Mouse (Mus musculus): Measurements from ENCODE around the gene Upk3b. TPM values are rescaled to one million over a fixed set of nuclear protein-coding genes. Genes with fewer than 3 reads are reported as not detected.
"Not testable (repeated sequence)": the region's sequence is repeated elsewhere in the genome, so short reads cannot be mapped to it uniquely, and the experiment has no call there.

Gene Upk3b
- total and polyA plus RNA-seq, 2 experiments from 2014 or later: 0.19 TPM; not detected in 1

- peak; percentile 28; the same call in 1 of the 2 replicates for TF ChIP-seq CTCF (IDR thresholded peaks at IDR 0.05; ENCODE audit: low read depth)
- H3K27ac ChIP-seq (ENCODE audit: low read depth, low read length): no peak overlapping the region
- H3K4me3 ChIP-seq (ENCODE audit: low read depth, low read length): no peak overlapping the region
- no peak overlapping the region for H3K4me2 ChIP-seq (ENCODE audit: low read depth)
- 43% methylated on average over 4 of the region's 4 CpGs for WGBS
- H3K36me3 ChIP-seq (ENCODE audit: insufficient read depth): no peaks in the 10 kb centered on the region
- no peaks in the 10 kb centered on the region for H3K9me3 ChIP-seq (ENCODE audit: low read length)
- ATAC-seq: no peak
- H3K4me1 ChIP-seq (ENCODE audit: insufficient read depth): no peaks in the 10 kb centered on the region
- no peaks in the 10 kb centered on the region for H3K27me3 ChIP-seq (ENCODE audit: insufficient read depth, low read length)
- no peak overlapping the region for H3K9ac ChIP-seq
- no peak for DNase-seq
These were observed 17.8 kb downstream of the Upk3b start for GRCm38 (mm10) chr5:136056062-136056461.

GRCm38 (mm10) chr5:136057085-136057484 is 18.8 kb downstream of the Upk3b start:
- no peak for TF ChIP-seq CTCF (IDR thresholded peaks at IDR 0.05; ENCODE audit: low read depth)
- Histone ChIP-seq H3K36me3 (ENCODE audit: insufficient read depth) (no peaks in the 10 kb centered on the region), H3K9me3 (ENCODE audit: low read length) (no peaks in the 10 kb centered on the region), H3K27me3 (ENCODE audit: insufficient read depth, low read length) (no peaks in the 10 kb centered on the region), H3K4me1 (ENCODE audit: insufficient read depth) (no peaks in the 10 kb centered on the region), H3K9ac (no peak overlapping the region), H3K4me3 (ENCODE audit: low read depth, low read length) (no peak overlapping the region), H3K4me2 (ENCODE audit: low read depth) (no peak overlapping the region), H3K27ac (ENCODE audit: low read depth, low read length) (no peak overlapping the region)
- DNase-seq (no peak), ATAC-seq (no peak)
- WGBS: 36% methylated on average over 8 of the region's 8 CpGs

- no peaks in the 10 kb centered on the region for H3K4me1 ChIP-seq (ENCODE audit: insufficient read depth)
- no peak overlapping the region for H3K9ac ChIP-seq
- H3K27me3 ChIP-seq (ENCODE audit: insufficient read depth, low read length): no peaks in the 10 kb centered on the region
- H3K27ac ChIP-seq (ENCODE audit: low read depth, low read length): no peak overlapping the region
- 9% methylated on average over 12 of the region's 12 CpGs for WGBS
- no peak overlapping the region for H3K4me3 ChIP-seq (ENCODE audit: low read depth, low read length)
- H3K4me2 ChIP-seq (ENCODE audit: low read depth): no peak overlapping the region
- DNase-seq: peak; percentile 70
- ATAC-seq: peak; percentile 23; the same call in 1 of the 2 replicates
- no peaks in the 10 kb centered on the region for H3K9me3 ChIP-seq (ENCODE audit: low read length)
- H3K36me3 ChIP-seq (ENCODE audit: insufficient read depth): no peaks in the 10 kb centered on the region
- peak; percentile 96 for TF ChIP-seq CTCF (IDR thresholded peaks at IDR 0.05; ENCODE audit: low read depth)
These were observed 23.3 kb downstream of the Upk3b start for GRCm38 (mm10) chr5:136061567-136061966.

- Histone ChIP-seq H3K9me3 (ENCODE audit: low read length) (no peaks in the 10 kb centered on the region), H3K36me3 (ENCODE audit: insufficient read depth) (no peaks in the 10 kb centered on the region), H3K4me1 (ENCODE audit: insufficient read depth) (no peaks in the 10 kb centered on the region), H3K9ac (no peak overlapping the region), H3K4me2 (ENCODE audit: low read depth) (no peak overlapping the region), H3K4me3 (ENCODE audit: low read depth, low read length) (no peak overlapping the region), H3K27ac (ENCODE audit: low read depth, low read length) (no peak overlapping the region), H3K27me3 (ENCODE audit: insufficient read depth, low read length) (no peaks in the 10 kb centered on the region)
- ATAC-seq: no peak
- 90% methylated on average over 10 of the region's 10 CpGs for WGBS
- DNase-seq: no peak
- TF ChIP-seq CTCF (IDR thresholded peaks at IDR 0.05; ENCODE audit: low read depth): no peak
These were observed 25.6 kb downstream of the Upk3b start for GRCm38 (mm10) chr5:136063920-136064319.

- H3K27me3 ChIP-seq (ENCODE audit: insufficient read depth, low read length); H3K9me3 ChIP-seq (ENCODE audit: low read length); ATAC-seq; H3K4me3 ChIP-seq (ENCODE audit: low read depth, low read length); H3K4me1 ChIP-seq (ENCODE audit: insufficient read depth); H3K9ac ChIP-seq; DNase-seq; H3K36me3 ChIP-seq (ENCODE audit: insufficient read depth); H3K27ac ChIP-seq (ENCODE audit: low read depth, low read length); H3K4me2 ChIP-seq (ENCODE audit: low read depth): not testable (repeated sequence)
- 75% methylated on average over 11 of the region's 11 CpGs for WGBS
These were observed 28.3 kb downstream of the Upk3b start for GRCm38 (mm10) chr5:136066404-136067148.

GRCm38 (mm10) chr5:136069411-136069810 is 31.1 kb downstream of the Upk3b start:
- Histone ChIP-seq H3K9ac (no peak overlapping the region), H3K4me3 (ENCODE audit: low read depth, low read length) (no peak overlapping the region), H3K27me3 (ENCODE audit: insufficient read depth, low read length) (no peaks in the 10 kb centered on the region; the same call in 1 of the 2 replicates), H3K36me3 (ENCODE audit: insufficient read depth) (no peaks in the 10 kb centered on the region), H3K4me2 (ENCODE audit: low read depth) (no peak overlapping the region), H3K4me1 (ENCODE audit: insufficient read depth) (no peaks in the 10 kb centered on the region), H3K27ac (ENCODE audit: low read depth, low read length) (no peak overlapping the region), H3K9me3 (ENCODE audit: low read length) (no peaks in the 10 kb centered on the region)
- DNase-seq: no peak
- no peak for ATAC-seq
- 74% methylated on average over 2 of the region's 2 CpGs for WGBS
- no peak for TF ChIP-seq CTCF (IDR thresholded peaks at IDR 0.05; ENCODE audit: low read depth)

- Histone ChIP-seq H3K4me2 (ENCODE audit: low read depth) (no peak overlapping the region), H3K36me3 (ENCODE audit: insufficient read depth) (no peaks in the 10 kb centered on the region), H3K9me3 (ENCODE audit: low read length) (no peaks in the 10 kb centered on the region), H3K4me3 (ENCODE audit: low read depth, low read length) (no peak overlapping the region), H3K9ac (no peak overlapping the region), H3K27me3 (ENCODE audit: insufficient read depth, low read length) (no peaks in the 10 kb centered on the region; the same call in 1 of the 2 replicates), H3K4me1 (ENCODE audit: insufficient read depth) (0 out of 2 replicates have a peak, but pooled peaks cover 5% of the 10 kb centered on the region), H3K27ac (ENCODE audit: low read depth, low read length) (no peak overlapping the region)
- no peak for TF ChIP-seq CTCF (IDR thresholded peaks at IDR 0.05; ENCODE audit: low read depth)
- WGBS: 44% methylated on average over 6 of the region's 6 CpGs
- DNase-seq (no peak), ATAC-seq (no peak)
These were observed 34.8 kb downstream of the Upk3b start for GRCm38 (mm10) chr5:136073051-136073450.
